Mouse (Mus musculus) kidney, embryonic 15.5 days (tissue): ENCODE data around the gene Pgls. TPM values are rescaled to one million over a fixed set of nuclear protein-coding genes. Genes with fewer than 3 reads are reported as not detected.
A peak's percentile ranks its signal among the peaks of the same experiment; 100 is the strongest.

Source experiments
- ATAC-seq: fragments of 200-750 bp; cut with Nextera tagmentation; replicated peaks from 2 replicates; pipeline ENCODE4 v1.8.0; 2017; ENCODE audit warnings: moderate TSS enrichment; ENCODE audit not compliant: low FRiP score
- H3K27ac ChIP-seq: fragments of 300-500 bp; sonication (generic); 2 replicates; pipeline ENCODE4 v1.5.1; 2015; ENCODE audit warnings: mild to moderate bottlenecking, inconsistent platforms
- H3K27me3 ChIP-seq: fragments of 300-500 bp; sonication (generic); 2 replicates; pipeline ENCODE4 v1.6.1; 2015; ENCODE audit warnings: inconsistent platforms
- H3K36me3 ChIP-seq: fragments of 300-500 bp; sonication (generic); 2 replicates; pipeline ENCODE4 v1.6.1; 2015; ENCODE audit warnings: inconsistent platforms
- H3K4me1 ChIP-seq: fragments of 300-500 bp; sonication (generic); 2 replicates; pipeline ENCODE4 v1.6.1; 2015; ENCODE audit warnings: inconsistent platforms
- H3K4me2 ChIP-seq: fragments of 300-500 bp; sonication (generic); 2 replicates; pipeline ENCODE4 v1.6.1; 2015; ENCODE audit warnings: moderate library complexity, mild to moderate bottlenecking, inconsistent platforms
- H3K4me3 ChIP-seq: fragments of 300-500 bp; sonication (generic); replicated peaks from 2 replicates; pipeline ENCODE4 v1.5.1; 2015; ENCODE audit warnings: mild to moderate bottlenecking, inconsistent platforms
- H3K9ac ChIP-seq: fragments of 300-500 bp; sonication (generic); 2 replicates; pipeline ENCODE4 v1.6.1; 2015; ENCODE audit warnings: mild to moderate bottlenecking, inconsistent platforms
- H3K9me3 ChIP-seq: fragments of 300-500 bp; sonication (generic); replicated peaks from 2 replicates; pipeline ENCODE4 v1.6.1; 2016; ENCODE audit warnings: inconsistent platforms
- WGBS: fragments of 180-500 bp; shearing (Covaris S2); methylation state at CpG from one replicate; pipeline ENCODE4 v1.1.7; 2015; ENCODE audit warnings: mixed read lengths; 5-methylcytosine and 5-hydroxymethylcytosine counted together
- polyA plus RNA-seq: library from polyadenylated mRNA; unstranded; fragments of >200 nt; fragmentation: Nextera tagmentation; extraction: Ambion mirVana; gene quantifications from 2 replicates; pipeline ENCODE4 v1.2.1, GENCODE M21; 2015

Gene Pgls
- polyA plus RNA-seq = 232 and 247 TPM in 2 replicates

- no peaks in the 10 kb centered on the region for H3K27me3 ChIP-seq
- H3K4me3 ChIP-seq = peak within 1 kb of the TSS; percentile 76
- H3K4me2 ChIP-seq = peak within 1 kb of the TSS; percentile 93
- H3K36me3 ChIP-seq = peaks cover 16% of the 10 kb centered on the region
- under 1% methylated on average over 71 of the region's 71 CpGs for WGBS
- H3K4me1 ChIP-seq = peaks cover 44% of the 10 kb centered on the region
- H3K9me3 ChIP-seq = no peaks in the 10 kb centered on the region
- peak within 1 kb of the TSS; percentile 88 for H3K9ac ChIP-seq
- ATAC-seq = peak; percentile 89
- peak within 1 kb of the TSS; percentile 99 for H3K27ac ChIP-seq
These were observed at the start of gene Pgls for GRCm38 (mm10) chr8:71591471-71592373. Gene Pgls, plus strand, starts transcription at chr8:71592176.

- Histone ChIP-seq H3K36me3 (peaks cover 29% of the 10 kb centered on the region), H3K4me3 (peak within 1 kb of the TSS; percentile 91), H3K27me3 (no peaks in the 10 kb centered on the region), H3K9me3 (no peaks in the 10 kb centered on the region), H3K27ac (peak within 1 kb of the TSS; percentile 78), H3K9ac (peak within 1 kb of the TSS; percentile 85), H3K4me2 (peak within 1 kb of the TSS; percentile 87), H3K4me1 (peaks cover 19% of the 10 kb centered on the region)
- under 1% methylated on average over 55 of the region's 55 CpGs for WGBS
- peak; percentile 95 for ATAC-seq
These were observed 49.2 kb upstream of the Pgls start, which contains the start of gene Mvb12a for GRCm38 (mm10) chr8:71542632-71543343. Gene Mvb12a, plus strand, starts transcription at chr8:71542922.

- Histone ChIP-seq H3K4me2 (peak overlapping the region; percentile 87), H3K9ac (peak overlapping the region; percentile 85), H3K9me3 (no peaks in the 10 kb centered on the region), H3K4me3 (peak overlapping the region; percentile 91), H3K27me3 (no peaks in the 10 kb centered on the region), H3K27ac (no peak overlapping the region), H3K4me1 (peaks cover 13% of the 10 kb centered on the region), H3K36me3 (peaks cover 38% of the 10 kb centered on the region)
- WGBS = 84% methylated on average over 9 of the region's 9 CpGs
- no peak for ATAC-seq
These were observed 48.2 kb upstream of the Pgls start for GRCm38 (mm10) chr8:71543755-71544154.

GRCm38 (mm10) chr8:71545053-71545452 is 46.9 kb upstream of the Pgls start:
- no peak for ATAC-seq
- WGBS = 89% methylated on average over 11 of the region's 11 CpGs
- no peak overlapping the region for H3K27ac ChIP-seq

GRCm38 (mm10) chr8:71547590-71547989 is 44.4 kb upstream of the Pgls start:
- H3K9me3 ChIP-seq = no peaks in the 10 kb centered on the region
- no peaks in the 10 kb centered on the region for H3K27me3 ChIP-seq
- WGBS = 86% methylated on average over 7 of the region's 7 CpGs
- H3K9ac ChIP-seq = no peak overlapping the region
- ATAC-seq = no peak
- peaks cover 24% of the 10 kb centered on the region for H3K4me1 ChIP-seq
- H3K27ac ChIP-seq = no peak overlapping the region
- H3K36me3 ChIP-seq = peaks cover 40% of the 10 kb centered on the region
- H3K4me2 ChIP-seq = no peak overlapping the region
- H3K4me3 ChIP-seq = no peak overlapping the region

More at GRCm38 (mm10) chr8:71545053-71545452, 46.9 kb upstream of the Pgls start:
- Histone ChIP-seq H3K4me1 (peaks cover 13% of the 10 kb centered on the region), H3K27me3 (no peaks in the 10 kb centered on the region), H3K36me3 (peaks cover 40% of the 10 kb centered on the region), H3K9me3 (no peaks in the 10 kb centered on the region), H3K9ac (no peak overlapping the region), H3K4me2 (no peak overlapping the region), H3K4me3 (no peak overlapping the region)

- Histone ChIP-seq H3K4me2 (no peak overlapping the region), H3K4me1 (peaks cover 29% of the 10 kb centered on the region), H3K9ac (no peak overlapping the region), H3K36me3 (peaks cover 31% of the 10 kb centered on the region), H3K9me3 (no peaks in the 10 kb centered on the region), H3K27ac (peak overlapping the region; percentile 62), H3K4me3 (no peak overlapping the region), H3K27me3 (no peaks in the 10 kb centered on the region)
- no peak for ATAC-seq
- 65% methylated on average over 7 of the region's 7 CpGs for WGBS
These were observed 41.2 kb upstream of the Pgls start for GRCm38 (mm10) chr8:71550754-71551153.

DNA sequence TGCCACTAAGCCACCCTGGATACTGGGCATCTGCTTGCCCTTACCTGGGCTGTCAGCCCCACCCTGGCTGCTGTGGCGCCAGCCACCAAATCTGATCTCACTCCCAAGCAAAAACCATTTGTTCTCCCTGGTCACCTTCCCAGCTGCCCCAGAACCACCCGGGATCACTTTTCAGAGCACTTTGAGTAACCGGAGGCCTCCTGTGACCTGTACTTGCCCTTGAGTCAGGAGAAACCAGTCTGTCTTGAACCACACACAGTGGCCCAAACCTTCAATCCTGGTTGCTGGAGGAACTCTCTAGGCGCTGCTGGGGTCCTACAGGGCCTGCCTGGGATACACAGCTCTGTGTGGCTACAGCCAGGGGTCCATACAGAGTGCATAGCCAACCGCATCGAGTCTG is 39.2 kb upstream of the Pgls start:
- Histone ChIP-seq H3K9ac (no peak overlapping the region), H3K4me2 (no peak overlapping the region), H3K4me1 (peaks cover 29% of the 10 kb centered on the region), H3K4me3 (no peak overlapping the region), H3K36me3 (peaks cover 12% of the 10 kb centered on the region), H3K27me3 (peaks cover 17% of the 10 kb centered on the region), H3K9me3 (no peaks in the 10 kb centered on the region), H3K27ac (peak overlapping the region; percentile 87)
- peak; percentile 57 for ATAC-seq
- 29% methylated on average over 6 of the region's 6 CpGs for WGBS

DNA sequence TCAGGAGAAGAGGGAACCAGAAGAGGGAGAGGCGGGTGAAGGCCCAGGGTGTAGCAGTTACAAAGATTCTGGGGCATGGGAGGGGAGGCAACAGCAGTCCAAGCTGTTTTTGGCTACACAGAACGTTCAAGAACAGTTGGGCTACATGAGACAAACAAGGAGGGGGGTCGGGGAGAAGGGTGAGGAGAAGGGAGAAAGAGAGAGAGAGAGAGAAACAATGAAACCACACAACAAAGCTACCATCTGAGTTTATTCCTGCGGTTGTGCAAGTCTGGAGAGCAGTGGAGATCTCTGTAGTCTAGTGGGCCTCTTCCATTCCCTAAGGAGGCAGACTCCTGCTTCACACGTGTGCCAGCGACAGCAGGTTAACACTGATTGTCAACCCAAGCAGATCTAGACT is 38.0 kb upstream of the Pgls start:
- H3K4me2 ChIP-seq = no peak overlapping the region
- 71% methylated on average over 6 of the region's 6 CpGs for WGBS

DNA sequence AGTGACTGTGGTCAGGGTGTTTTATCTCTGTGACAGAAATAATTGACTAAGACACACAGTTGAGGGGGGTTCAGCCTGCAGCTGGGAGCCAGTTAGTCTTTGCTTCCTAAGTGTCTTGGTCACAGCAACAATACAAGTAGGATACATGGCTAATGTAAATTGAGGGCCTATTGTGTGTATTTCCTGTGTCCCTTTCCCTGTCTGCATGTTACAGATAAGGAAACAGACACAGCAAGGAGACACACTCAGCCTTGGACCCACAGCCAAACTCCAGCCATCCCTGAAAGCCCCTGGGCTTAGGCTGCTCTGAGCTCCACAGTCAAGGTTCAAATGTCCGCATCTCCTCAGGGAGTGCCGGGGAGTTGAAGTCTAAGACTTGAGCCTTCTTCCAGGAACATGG is 37.3 kb upstream of the Pgls start:
- no peak overlapping the region for H3K4me3 ChIP-seq
- ATAC-seq = no peak
- H3K4me1 ChIP-seq = peaks cover 43% of the 10 kb centered on the region
- no peak overlapping the region; the same call in 1 of the 2 replicates for H3K27ac ChIP-seq
- no peaks in the 10 kb centered on the region for H3K36me3 ChIP-seq
- H3K27me3 ChIP-seq = peaks cover 36% of the 10 kb centered on the region
- no peak overlapping the region for H3K4me2 ChIP-seq
- no peaks in the 10 kb centered on the region for H3K9me3 ChIP-seq
- WGBS = 85% methylated on average over 2 of the region's 2 CpGs
- no peak overlapping the region for H3K9ac ChIP-seq

More for the DNA sequence above, 38.0 kb upstream of the Pgls start:
- Histone ChIP-seq H3K27ac (peak overlapping the region; percentile 87; the same call in 1 of the 2 replicates), H3K4me3 (no peak overlapping the region), H3K36me3 (no peaks in the 10 kb centered on the region), H3K9me3 (no peaks in the 10 kb centered on the region), H3K9ac (no peak overlapping the region), H3K4me1 (peaks cover 39% of the 10 kb centered on the region), H3K27me3 (peaks cover 29% of the 10 kb centered on the region)
- no peak for ATAC-seq

DNA sequence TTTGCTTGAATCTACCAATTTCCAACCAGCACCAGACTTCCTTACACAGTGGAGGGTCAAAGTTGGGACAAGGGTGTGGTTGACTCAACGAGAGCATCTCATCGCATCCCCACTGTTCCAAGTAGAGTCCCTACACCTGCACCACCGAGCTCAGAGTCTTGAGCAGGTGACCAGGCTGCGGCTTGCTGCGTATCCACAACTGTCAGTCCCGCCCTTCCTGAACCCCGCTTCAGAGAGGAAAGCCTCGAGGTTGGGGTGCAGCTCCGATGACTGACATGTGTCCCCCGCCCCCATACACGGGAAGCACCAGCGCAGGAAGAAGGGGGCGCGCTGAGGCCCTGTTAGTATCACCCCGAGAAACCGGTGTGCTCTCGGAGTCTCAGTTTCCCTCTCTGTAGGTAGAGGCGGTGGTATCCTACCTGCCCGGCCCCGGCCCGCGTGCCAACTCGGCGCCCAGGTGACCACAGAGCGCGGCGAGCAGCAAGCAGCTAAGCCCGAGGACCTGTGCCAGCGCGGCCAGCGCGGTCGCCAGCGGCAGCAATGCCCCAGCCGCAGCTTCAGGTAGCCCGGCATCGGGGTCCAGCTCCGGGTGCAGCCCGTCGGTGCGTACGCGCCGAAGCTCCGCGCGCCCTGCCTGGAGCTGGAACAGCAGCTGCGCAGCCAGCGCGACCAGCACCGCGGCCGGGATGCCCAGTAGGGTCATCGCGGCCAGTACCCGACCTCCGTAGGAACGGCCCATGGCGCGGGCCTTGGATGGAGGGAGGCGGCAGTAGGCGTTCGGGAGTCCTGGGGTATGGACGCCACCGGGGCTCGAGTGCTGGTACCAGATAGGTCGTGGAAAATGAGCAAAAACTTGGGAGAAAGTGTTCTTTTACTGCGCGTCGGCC is 33.7 kb upstream of the Pgls start, which contains the start of gene Tmem221:
Gene Tmem221 (minus strand): TSS at position 801 of the 887 bp plus-strand sequence.
- Histone ChIP-seq H3K4me2 (peak within 1 kb of the TSS; percentile 88), H3K4me3 (peak within 1 kb of the TSS; percentile 54), H3K27me3 (peaks cover 70% of the 10 kb centered on the region), H3K4me1 (peaks cover 37% of the 10 kb centered on the region), H3K9ac (peak within 1 kb of the TSS; percentile 50), H3K9me3 (no peaks in the 10 kb centered on the region), H3K36me3 (no peaks in the 10 kb centered on the region), H3K27ac (no peak within 1 kb of the TSS)
- peak; percentile 27 for ATAC-seq
- WGBS = 3% methylated on average over 70 of the region's 70 CpGs
